In genomic region chr2:69635807-69636206, GRCm38 (mm10) we compare ENCODE assay signal across 9 mouse cellular contexts. TPM values are rescaled to one million over a fixed set of nuclear protein-coding genes. Genes with fewer than 3 reads are reported as not detected.
DNase-seq lines count a peak whose midpoint lies in the region; ATAC-seq lines count a peak whose summit lies in the region.
"Had no signal": no experiment of that assay in that cellular context is flagged by ENCODE, and none has a peak within 500 bp of the region (broad histone marks: within the 10 kb centered on the region; RNA-seq: fewer than 3 reads in every experiment).

No protein-coding gene starts in this region.

- H3K36me3 ChIP-seq in forebrain, embryonic 14.5 days (ENCODE audit: control insufficient read depth, insufficient read depth, low read length), result no peaks in the 10 kb centered on the region
- H3K36me3 ChIP-seq in forebrain, embryonic 15.5 days, result no peaks in the 10 kb centered on the region
- H3K36me3 ChIP-seq: limb, embryonic 12.5 days had no signal

- H3K9me3 ChIP-seq in forebrain, embryonic 14.5 days (replicated peaks; ENCODE audit: control insufficient read depth, low read length), result no peaks in the 10 kb centered on the region
- H3K9me3 ChIP-seq in forebrain, embryonic 15.5 days, result no peaks in the 10 kb centered on the region
- H3K9me3 ChIP-seq: limb, embryonic 12.5 days had no signal

- H3K4me3 ChIP-seq in forebrain, embryonic 14.5 days (ENCODE audit: low read depth, low read length), result no peak overlapping the region
- H3K4me3 ChIP-seq in forebrain, embryonic 15.5 days, result no peak overlapping the region

- no peaks in the 10 kb centered on the region for H3K4me1 ChIP-seq in forebrain, embryonic 14.5 days (ENCODE audit: control insufficient read depth, insufficient read depth, low read length)
- 0 out of 2 replicates have a peak, but pooled peaks cover 2% of the 10 kb centered on the region for H3K4me1 ChIP-seq in forebrain, embryonic 15.5 days

- H3K9ac ChIP-seq in forebrain, embryonic 14.5 days (ENCODE audit: low read length), result no peak overlapping the region
- H3K9ac ChIP-seq in forebrain, embryonic 15.5 days (replicated peaks), result no peak overlapping the region
- H3K9ac ChIP-seq: limb, embryonic 12.5 days had no signal

- no peak overlapping the region for H3K4me2 ChIP-seq in forebrain, embryonic 14.5 days (ENCODE audit: low read length)
- no peak overlapping the region for H3K4me2 ChIP-seq in forebrain, embryonic 15.5 days (replicated peaks)

- no peak for ATAC-seq in forebrain, embryonic 14.5 days
- no peak; the same call in 1 of the 2 replicates for ATAC-seq in forebrain, embryonic 15.5 days (replicated peaks)

- WGBS in forebrain, embryonic 14.5 days, result 78% methylated on average over 6 of the region's 6 CpGs
- 73% methylated on average over 6 of the region's 6 CpGs for WGBS in forebrain, embryonic 15.5 days

- peak; percentile 26 for DNase-seq in forebrain, embryonic 14.5 days (ENCODE audit: low spot score)
- peak; percentile 20 for DNase-seq in urinary bladder, postnatal 25 days (ENCODE audit: low spot score)
- DNase-seq in urinary bladder, postnatal 10 days (ENCODE audit: low spot score), result no peak
- DNase-seq in embryo, embryonic 9.5 days (ENCODE audit: extremely low spot score), result peak; percentile 29
- DNase-seq in kidney, postnatal 4 days, result peak; percentile 72 to 77
- DNase-seq in monocyte, adult 2 months (ENCODE audit: low read depth in 1 of 2, low spot score in 2 of 2), result peak; percentile 21 to 63
- peak; percentile 73 for DNase-seq in thymus, postnatal 25 days

- no peaks in the 10 kb centered on the region for H3K27me3 ChIP-seq in forebrain, embryonic 14.5 days (replicated peaks; ENCODE audit: control insufficient read depth, insufficient read depth, low read length)
- no peaks in the 10 kb centered on the region for H3K27me3 ChIP-seq in forebrain, embryonic 15.5 days
- H3K27me3 ChIP-seq: limb, embryonic 12.5 days had no signal

- no peak overlapping the region for H3K27ac ChIP-seq in forebrain, embryonic 14.5 days (ENCODE audit: low read depth, low read length)
- no peak overlapping the region for H3K27ac ChIP-seq in forebrain, embryonic 15.5 days (replicated peaks)
- H3K27ac ChIP-seq: limb, embryonic 12.5 days had no signal

RNA-seq across cellular contexts. Expression of gene Bbs5, which starts 11.2 kb away (rescaled TPM):
- polyA plus RNA-seq in forebrain, embryonic 14.5 days (2014; fragmentation: Nextera tagmentation; extraction: Ambion mirVana), result 17.2 and 18.2 TPM in 2 replicates
- polyA plus RNA-seq in forebrain, embryonic 15.5 days (2015; fragmentation: Nextera tagmentation; extraction: Ambion mirVana), result 20.0 and 21.7 TPM in 2 replicates

RNA-seq across cellular contexts. Expression of gene Klhl41, which starts 34.1 kb away (rescaled TPM):
- polyA plus RNA-seq in forebrain, embryonic 14.5 days (2014; fragmentation: Nextera tagmentation; extraction: Ambion mirVana), result 0.11 and 0.13 TPM in 2 replicates
- polyA plus RNA-seq in forebrain, embryonic 15.5 days (2015; fragmentation: Nextera tagmentation; extraction: Ambion mirVana), result 0.20 and 0.25 TPM in 2 replicates

RNA-seq across cellular contexts. Expression of gene Lrp2, which starts 49.9 kb away (rescaled TPM):
- 0.66 and 0.74 TPM in 2 replicates for polyA plus RNA-seq in forebrain, embryonic 14.5 days (2014; fragmentation: Nextera tagmentation; extraction: Ambion mirVana)
- 0.24 and 0.47 TPM in 2 replicates for polyA plus RNA-seq in forebrain, embryonic 15.5 days (2015; fragmentation: Nextera tagmentation; extraction: Ambion mirVana)
- polyA plus RNA-seq: limb, embryonic 12.5 days had no signal
